In genomic region chr3:89847126-89847525, GRCm38 (mm10) we compare ENCODE assay signal across 15 mouse cellular contexts. TPM values are rescaled to one million over a fixed set of nuclear protein-coding genes. Genes with fewer than 3 reads are reported as not detected.
A peak's percentile ranks its signal among the peaks of the same experiment; 100 is the strongest.
DNase-seq lines count a peak whose midpoint lies in the region; ATAC-seq and TF ChIP-seq lines count a peak whose summit lies in the region.
"Had no signal": no experiment of that assay in that cellular context is flagged by ENCODE, and none has a peak within 500 bp of the region (broad histone marks: within the 10 kb centered on the region; RNA-seq: fewer than 3 reads in every experiment).

No protein-coding gene starts in this region.

- H3K4me3 ChIP-seq in heart, embryonic 14.5 days (ENCODE audit: control insufficient read depth in 1 of 2, insufficient read depth in 1 of 2, low read depth in 1 of 2, low read length in 2 of 2) = no peak overlapping the region
- no peak overlapping the region for H3K4me3 ChIP-seq in layer of hippocampus, adult 2 months
- H3K4me3 ChIP-seq in bone marrow macrophage, adult 2 months (ENCODE audit: insufficient read depth, low read length) = no peak overlapping the region
- H3K4me3 ChIP-seq in neural tube, embryonic 15.5 days (replicated peaks) = no peak overlapping the region
- H3K4me3 ChIP-seq: liver, embryonic 13.5 days; megakaryocyte, embryonic 14.5 days; neural tube, embryonic 12.5 days had no signal

- H3K9ac ChIP-seq in heart, embryonic 14.5 days (ENCODE audit: low read length) = no peak overlapping the region
- no peak overlapping the region for H3K9ac ChIP-seq in neural tube, embryonic 15.5 days (replicated peaks)
- H3K9ac ChIP-seq: liver, embryonic 13.5 days; neural tube, embryonic 12.5 days had no signal

- 72% methylated on average over 3 of the region's 3 CpGs for WGBS in heart, embryonic 14.5 days
- WGBS in neural tube, embryonic 15.5 days = 83% methylated on average over 3 of the region's 3 CpGs

- H3K4me2 ChIP-seq in heart, embryonic 14.5 days (ENCODE audit: low read length) = no peak overlapping the region
- no peak overlapping the region for H3K4me2 ChIP-seq in neural tube, embryonic 15.5 days
- H3K4me2 ChIP-seq: liver, embryonic 13.5 days; neural tube, embryonic 12.5 days had no signal

- no peaks in the 10 kb centered on the region for H3K4me1 ChIP-seq in heart, embryonic 14.5 days (ENCODE audit: control insufficient read depth in 2 of 2, insufficient read depth in 2 of 2, low read length in 2 of 2)
- H3K4me1 ChIP-seq in bone marrow macrophage, adult 2 months (ENCODE audit: control insufficient read depth, insufficient read depth, low read length) = peaks cover 24% of the 10 kb centered on the region
- H3K4me1 ChIP-seq in neural tube, embryonic 15.5 days = no peaks in the 10 kb centered on the region
- H3K4me1 ChIP-seq: neural tube, embryonic 12.5 days had no signal

- no peak for TF ChIP-seq POLR2A in bone marrow macrophage, adult 2 months (IDR thresholded peaks at IDR 0.05; ENCODE audit: borderline replicate concordance, low read depth, low read length)

- no peaks in the 10 kb centered on the region for H3K27me3 ChIP-seq in heart, embryonic 14.5 days (ENCODE audit: control insufficient read depth, insufficient read depth, low read length)
- no peaks in the 10 kb centered on the region for H3K27me3 ChIP-seq in neural tube, embryonic 15.5 days (replicated peaks)
- H3K27me3 ChIP-seq: liver, embryonic 13.5 days; neural tube, embryonic 12.5 days had no signal

- H3K27ac ChIP-seq in heart, embryonic 14.5 days (replicated peaks in 1 of 2; ENCODE audit: control insufficient read depth in 1 of 2, insufficient read depth in 1 of 2, low read depth in 2 of 2, low read length in 2 of 2) = peak overlapping the region; percentile 5 to 79; a peak in 2 of 4 replicates
- H3K27ac ChIP-seq in layer of hippocampus, adult 2 months = no peak overlapping the region
- peak overlapping the region; percentile 47 for H3K27ac ChIP-seq in bone marrow macrophage, adult 2 months (ENCODE audit: insufficient read depth, low read depth, low read length)
- H3K27ac ChIP-seq in neural tube, embryonic 15.5 days (replicated peaks) = no peak overlapping the region
- H3K27ac ChIP-seq: neural tube, embryonic 12.5 days had no signal

- peaks cover 15% of the 10 kb centered on the region; the same call in 1 of the 2 replicates for H3K36me3 ChIP-seq in heart, embryonic 14.5 days (ENCODE audit: control insufficient read depth, insufficient read depth, low read length)
- no peaks in the 10 kb centered on the region for H3K36me3 ChIP-seq in neural tube, embryonic 15.5 days
- H3K36me3 ChIP-seq: G1E; liver, embryonic 13.5 days; neural tube, embryonic 12.5 days had no signal

- DNase-seq in heart, adult 18-20 months = no peak
- no peak for DNase-seq in layer of hippocampus, adult 2 months (ENCODE audit: low spot score in 2 of 2)
- no peak for DNase-seq in layer of hippocampus, adult 11-12 months (ENCODE audit: low spot score)
- DNase-seq in 3T3-L1 (ENCODE audit: low read depth, low spot score) = peak; percentile 27
- DNase-seq: cerebellum, postnatal 14 days; heart, postnatal 14 days; liver, embryonic 13.5 days; thymus, postnatal 4 days had no signal

- H3K9me3 ChIP-seq in heart, embryonic 14.5 days (ENCODE audit: control insufficient read depth, low read length) = no peaks in the 10 kb centered on the region
- no peaks in the 10 kb centered on the region for H3K9me3 ChIP-seq in neural tube, embryonic 15.5 days (replicated peaks)
- H3K9me3 ChIP-seq: liver, embryonic 13.5 days; neural tube, embryonic 12.5 days had no signal

- no peak for ATAC-seq in heart, embryonic 14.5 days (ENCODE audit: insufficient number of reproducible peaks, insufficient read depth, low FRiP score, low read depth)
- no peak for ATAC-seq in neural tube, embryonic 15.5 days (ENCODE audit: low FRiP score)
- ATAC-seq: forebrain, embryonic 14.5 days had no signal

- TF ChIP-seq CTCF in layer of hippocampus, adult 2 months (conservative IDR thresholded peaks at IDR 0.05) = peak; percentile 45
- no peak for TF ChIP-seq CTCF in bone marrow macrophage, adult 2 months (IDR thresholded peaks at IDR 0.05; ENCODE audit: low read depth, low read length)

RNA-seq across cellular contexts. Expression of gene She, which starts 16.0 kb away (rescaled TPM):
- 8.9 and 9.0 TPM in 2 replicates for polyA plus RNA-seq in heart, embryonic 14.5 days (2014; fragmentation: Nextera tagmentation; extraction: Ambion mirVana)
- total RNA-seq in heart, adult 18-20 months (2021) = 10 to 100 TPM; 10.0 to 10.5 TPM
- total RNA-seq in layer of hippocampus, adult 2 months (2021) = 1 to 10 TPM; 2.8 to 3.1 TPM
- not detected in 2 replicates for polyA plus RNA-seq in bone marrow macrophage, adult 2 months (2012; ENCODE audit: insufficient read depth, insufficient read length, missing spikeins)
- 1.4 and 2.0 TPM in 2 replicates for polyA plus RNA-seq in neural tube, embryonic 15.5 days (2015; fragmentation: Nextera tagmentation; extraction: Ambion mirVana)
- total RNA-seq: G1E had no signal
- polyA plus RNA-seq: G1E had no signal

Comparison
In these comparisons a context has a peak if more than half of its experiments do, and no peak if none do; other contexts are left out.
1. H3K27ac ChIP-seq: peak in heart, embryonic 14.5 days (2 of 2) and bone marrow macrophage, adult 2 months (single experiment); none in layer of hippocampus, adult 2 months (single experiment) and neural tube, embryonic 15.5 days (single experiment).